Mouse (Mus musculus): ENCODE data around the gene Litaf. TPM values are rescaled to one million over a fixed set of nuclear protein-coding genes. Genes with fewer than 3 reads are reported as not detected.

The Litaf gene
- polyA plus RNA-seq, 1 experiment from 2014 or later: 112 TPM

GRCm38 (mm10) chr16:11073060-11073459 is 7.1 kb upstream of the Litaf start:
- Histone ChIP-seq H3K4me3 (ENCODE audit: low read depth, low read length) (no peak overlapping the region), H3K36me3 (ENCODE audit: insufficient read depth) (peaks cover 66% of the 10 kb centered on the region), H3K9ac (no peak overlapping the region), H3K4me1 (ENCODE audit: insufficient read depth) (peaks cover 8% of the 10 kb centered on the region), H3K4me2 (no peak overlapping the region), H3K27me3 (ENCODE audit: insufficient read depth, low read length) (no peaks in the 10 kb centered on the region), H3K9me3 (ENCODE audit: low read depth, low read length) (no peaks in the 10 kb centered on the region), H3K27ac (ENCODE audit: low read depth) (no peak overlapping the region)
- no peak for DNase-seq
- WGBS: 83% methylated on average over 6 of the region's 6 CpGs
- TF ChIP-seq CTCF (IDR thresholded peaks at IDR 0.05; ENCODE audit: low read depth): no peak
- no peak for ATAC-seq (ENCODE audit: insufficient read depth)

GRCm38 (mm10) chr16:11072454-11072853 is 6.5 kb upstream of the Litaf start:
- Histone ChIP-seq H3K4me1 (ENCODE audit: insufficient read depth) (peaks cover 14% of the 10 kb centered on the region), H3K4me2 (no peak overlapping the region), H3K27me3 (ENCODE audit: insufficient read depth, low read length) (no peaks in the 10 kb centered on the region), H3K4me3 (ENCODE audit: low read depth, low read length) (no peak overlapping the region), H3K36me3 (ENCODE audit: insufficient read depth) (peaks cover 62% of the 10 kb centered on the region), H3K27ac (ENCODE audit: low read depth) (no peak overlapping the region), H3K9ac (no peak overlapping the region), H3K9me3 (ENCODE audit: low read depth, low read length) (no peaks in the 10 kb centered on the region)
- DNase-seq: no peak
- WGBS: 82% methylated on average over 8 of the region's 8 CpGs
- TF ChIP-seq CTCF (IDR thresholded peaks at IDR 0.05; ENCODE audit: low read depth): no peak
- no peak for ATAC-seq (ENCODE audit: insufficient read depth)

- H3K4me3 ChIP-seq (ENCODE audit: low read depth, low read length): no peak overlapping the region
- H3K4me1 ChIP-seq (ENCODE audit: insufficient read depth): peaks cover 16% of the 10 kb centered on the region
- no peak for ATAC-seq (ENCODE audit: insufficient read depth)
- H3K4me2 ChIP-seq: no peak overlapping the region
- H3K9me3 ChIP-seq (ENCODE audit: low read depth, low read length): no peaks in the 10 kb centered on the region
- H3K9ac ChIP-seq: no peak overlapping the region
- no peak overlapping the region for H3K27ac ChIP-seq (ENCODE audit: low read depth)
- no peak for TF ChIP-seq CTCF (IDR thresholded peaks at IDR 0.05; ENCODE audit: low read depth)
- peaks cover 60% of the 10 kb centered on the region for H3K36me3 ChIP-seq (ENCODE audit: insufficient read depth)
- WGBS: 84% methylated on average over 4 of the region's 4 CpGs
- H3K27me3 ChIP-seq (ENCODE audit: insufficient read depth, low read length): no peaks in the 10 kb centered on the region
- no peak for DNase-seq
Observed at GRCm38 (mm10) chr16:11071887-11072286, 5.9 kb upstream of the Litaf start.

- Histone ChIP-seq H3K27ac (ENCODE audit: low read depth) (no peak overlapping the region), H3K9ac (no peak overlapping the region), H3K36me3 (ENCODE audit: insufficient read depth) (peaks cover 53% of the 10 kb centered on the region), H3K4me2 (no peak overlapping the region), H3K27me3 (ENCODE audit: insufficient read depth, low read length) (no peaks in the 10 kb centered on the region), H3K4me3 (ENCODE audit: low read depth, low read length) (no peak overlapping the region), H3K9me3 (ENCODE audit: low read depth, low read length) (no peaks in the 10 kb centered on the region), H3K4me1 (ENCODE audit: insufficient read depth) (peaks cover 16% of the 10 kb centered on the region)
- ATAC-seq (ENCODE audit: insufficient read depth) (no peak), DNase-seq (no peak)
- TF ChIP-seq CTCF (IDR thresholded peaks at IDR 0.05; ENCODE audit: low read depth): no peak
- WGBS: 74% methylated on average over 5 of the region's 5 CpGs
Observed at GRCm38 (mm10) chr16:11071176-11071575, 5.2 kb upstream of the Litaf start.

- ATAC-seq (ENCODE audit: insufficient read depth): no peak
- no peak for TF ChIP-seq CTCF (IDR thresholded peaks at IDR 0.05; ENCODE audit: low read depth)
- peak; percentile 29 for DNase-seq
- H3K9ac ChIP-seq: no peak overlapping the region
- H3K4me2 ChIP-seq: peak overlapping the region; percentile 25
- H3K9me3 ChIP-seq (ENCODE audit: low read depth, low read length): no peaks in the 10 kb centered on the region
- peaks cover 24% of the 10 kb centered on the region for H3K4me1 ChIP-seq (ENCODE audit: insufficient read depth)
- peak overlapping the region; percentile 48; the same call in 1 of the 2 replicates for H3K27ac ChIP-seq (ENCODE audit: low read depth)
- H3K36me3 ChIP-seq (ENCODE audit: insufficient read depth): peaks cover 40% of the 10 kb centered on the region
- 54% methylated on average over 7 of the region's 7 CpGs for WGBS
- no peaks in the 10 kb centered on the region for H3K27me3 ChIP-seq (ENCODE audit: insufficient read depth, low read length)
- no peak overlapping the region for H3K4me3 ChIP-seq (ENCODE audit: low read depth, low read length)
Observed at GRCm38 (mm10) chr16:11069710-11070420, 3.9 kb upstream of the Litaf start.

GRCm38 (mm10) chr16:11069271-11069670 is 3.3 kb upstream of the Litaf start:
- 47% methylated on average over 6 of the region's 6 CpGs for WGBS
- H3K4me1 ChIP-seq (ENCODE audit: insufficient read depth): peaks cover 24% of the 10 kb centered on the region
- H3K27ac ChIP-seq (ENCODE audit: low read depth): peak overlapping the region; percentile 48; the same call in 1 of the 2 replicates
- DNase-seq (no peak), ATAC-seq (ENCODE audit: insufficient read depth) (no peak)
- no peak for TF ChIP-seq CTCF (IDR thresholded peaks at IDR 0.05; ENCODE audit: low read depth)
- no peaks in the 10 kb centered on the region for H3K9me3 ChIP-seq (ENCODE audit: low read depth, low read length)
- H3K9ac ChIP-seq: no peak overlapping the region
- no peaks in the 10 kb centered on the region for H3K27me3 ChIP-seq (ENCODE audit: insufficient read depth, low read length)
- peak overlapping the region; percentile 25; the same call in 1 of the 2 replicates for H3K4me2 ChIP-seq
- H3K36me3 ChIP-seq (ENCODE audit: insufficient read depth): peaks cover 34% of the 10 kb centered on the region
- H3K4me3 ChIP-seq (ENCODE audit: low read depth, low read length): no peak overlapping the region

- no peak overlapping the region for H3K27ac ChIP-seq (ENCODE audit: low read depth)
Observed at GRCm38 (mm10) chr16:11068666-11069065, 2.7 kb upstream of the Litaf start.

More at GRCm38 (mm10) chr16:11068666-11069065, 2.7 kb upstream of the Litaf start:
- H3K9ac ChIP-seq: no peak overlapping the region
- 92% methylated on average over 3 of the region's 3 CpGs for WGBS
- H3K36me3 ChIP-seq (ENCODE audit: insufficient read depth): peaks cover 29% of the 10 kb centered on the region
- H3K4me1 ChIP-seq (ENCODE audit: insufficient read depth): peaks cover 26% of the 10 kb centered on the region
- peak overlapping the region; percentile 68 for H3K4me2 ChIP-seq
- ATAC-seq (ENCODE audit: insufficient read depth) (no peak), DNase-seq (no peak)
- no peak overlapping the region for H3K4me3 ChIP-seq (ENCODE audit: low read depth, low read length)
- no peak for TF ChIP-seq CTCF (IDR thresholded peaks at IDR 0.05; ENCODE audit: low read depth)
- no peaks in the 10 kb centered on the region for H3K9me3 ChIP-seq (ENCODE audit: low read depth, low read length)
- H3K27me3 ChIP-seq (ENCODE audit: insufficient read depth, low read length): no peaks in the 10 kb centered on the region

Measured in lung, embryonic 14.5 days (tissue).